Mouse (Mus musculus) activated CD4-positive, CD25-positive, alpha-beta regulatory T cell, adult 4 months (primary cell): ENCODE results near the gene Lrp1. TPM values are rescaled to one million over a fixed set of nuclear protein-coding genes. Genes with fewer than 3 reads are reported as not detected.

Experiments used
- ATAC-seq: one replicate; pipeline ENCODE4 v1.8.0; 2017
- polyA plus RNA-seq, 2 experiments: library from polyadenylated mRNA; unstranded; fragments of 100-300 nt; shearing (Covaris generic); gene quantifications; one replicate each; pipeline ENCODE4 v1.2.1; 2017

Gene Lrp1
- polyA plus RNA-seq, 2 experiments from 2014 or later = 0.57 TPM; not detected in 1

- ATAC-seq = no peak
These were observed 30.0 kb downstream of the Lrp1 start for GRCm38 (mm10) chr10:127590831-127591451.

GRCm38 (mm10) chr10:127590256-127590655 lies 30.7 kb downstream of the Lrp1 start:
- ATAC-seq = no peak

DNA sequence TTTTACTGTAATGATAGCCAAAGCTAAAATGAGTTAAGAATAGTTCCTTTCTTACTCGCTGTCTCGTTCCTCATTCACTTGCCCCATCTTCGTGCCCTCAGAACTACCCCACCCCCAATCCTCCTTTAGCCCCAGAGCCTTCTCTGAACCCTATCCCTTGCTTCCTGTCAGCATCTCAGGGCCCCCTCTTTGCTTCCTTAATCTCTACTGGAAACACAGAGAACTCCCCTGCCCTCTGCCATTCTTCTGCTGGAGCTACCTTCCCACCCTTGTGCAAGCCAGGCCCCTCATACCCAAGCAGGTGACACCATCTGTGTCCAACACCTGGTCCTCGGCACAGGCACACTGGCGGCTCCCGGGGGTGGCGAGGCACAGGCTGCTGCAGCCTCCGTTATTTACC lies 33.2 kb downstream of the Lrp1 start:
- no peak for ATAC-seq

- ATAC-seq = peak; percentile 76
These were observed 34.7 kb downstream of the Lrp1 start for GRCm38 (mm10) chr10:127586209-127586608.

DNA sequence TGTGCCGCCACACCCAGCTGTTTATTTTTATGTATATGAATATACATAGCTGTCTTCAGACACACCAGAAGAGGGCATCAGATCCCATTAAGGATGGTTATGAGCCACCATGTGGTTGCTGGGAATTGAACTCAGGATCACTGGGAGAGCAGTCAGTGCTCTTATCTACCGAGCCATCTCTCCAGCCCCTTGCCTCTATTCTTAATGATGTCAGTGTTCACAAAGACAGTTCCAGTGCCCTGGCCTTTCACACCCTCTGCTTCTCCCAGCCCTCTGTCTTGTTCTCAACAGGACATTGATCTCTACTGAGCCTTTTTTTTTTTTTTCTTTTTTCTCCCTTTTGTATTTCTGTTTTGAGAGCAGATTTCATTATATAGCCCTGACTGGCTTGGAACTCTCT lies 35.4 kb downstream of the Lrp1 start:
- ATAC-seq = no peak

DNA sequence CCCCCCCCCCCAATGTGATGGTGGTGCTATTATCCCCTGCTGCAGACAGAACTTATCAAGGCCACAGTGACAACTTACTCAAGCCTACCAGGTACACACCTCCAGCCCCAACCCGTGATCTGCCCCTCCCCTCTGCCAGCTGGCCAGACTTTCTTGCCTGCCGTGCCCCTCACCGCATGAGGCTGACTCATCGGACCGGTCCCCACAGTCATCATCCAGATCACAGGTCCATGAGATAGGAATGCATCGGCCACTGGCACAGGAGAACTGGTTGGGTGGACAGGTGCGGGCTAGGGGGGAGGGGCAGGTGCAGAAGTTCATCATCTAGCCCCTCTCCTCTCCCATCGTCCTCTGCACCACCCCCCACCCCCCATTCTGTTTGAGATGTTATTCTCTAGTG lies 37.3 kb downstream of the Lrp1 start:
- ATAC-seq = no peak

GRCm38 (mm10) chr10:127581291-127581690 lies 39.7 kb downstream of the Lrp1 start:
- ATAC-seq = no peak

- no peak for ATAC-seq
These were observed 43.0 kb downstream of the Lrp1 start for GRCm38 (mm10) chr10:127577982-127578381.

DNA sequence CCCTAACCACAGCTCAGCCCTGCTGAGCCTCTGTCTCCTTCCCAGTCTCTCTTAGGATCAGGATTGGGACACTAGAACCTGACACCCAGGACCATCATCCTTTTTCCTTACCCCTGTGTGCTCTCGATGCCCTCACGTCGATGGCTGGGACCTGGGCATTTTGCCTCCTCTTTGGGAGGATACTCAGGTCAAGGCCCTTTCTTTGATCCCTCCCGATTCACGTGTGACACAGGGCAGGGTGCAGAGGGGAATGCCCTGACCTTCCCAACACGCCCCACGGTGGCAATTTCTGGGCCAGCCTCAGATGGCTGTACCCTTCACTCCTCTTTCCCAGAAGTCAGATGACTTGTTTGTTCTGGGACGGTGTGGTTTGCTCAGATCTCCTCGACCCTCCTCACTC lies 43.8 kb downstream of the Lrp1 start:
- no peak for ATAC-seq

DNA sequence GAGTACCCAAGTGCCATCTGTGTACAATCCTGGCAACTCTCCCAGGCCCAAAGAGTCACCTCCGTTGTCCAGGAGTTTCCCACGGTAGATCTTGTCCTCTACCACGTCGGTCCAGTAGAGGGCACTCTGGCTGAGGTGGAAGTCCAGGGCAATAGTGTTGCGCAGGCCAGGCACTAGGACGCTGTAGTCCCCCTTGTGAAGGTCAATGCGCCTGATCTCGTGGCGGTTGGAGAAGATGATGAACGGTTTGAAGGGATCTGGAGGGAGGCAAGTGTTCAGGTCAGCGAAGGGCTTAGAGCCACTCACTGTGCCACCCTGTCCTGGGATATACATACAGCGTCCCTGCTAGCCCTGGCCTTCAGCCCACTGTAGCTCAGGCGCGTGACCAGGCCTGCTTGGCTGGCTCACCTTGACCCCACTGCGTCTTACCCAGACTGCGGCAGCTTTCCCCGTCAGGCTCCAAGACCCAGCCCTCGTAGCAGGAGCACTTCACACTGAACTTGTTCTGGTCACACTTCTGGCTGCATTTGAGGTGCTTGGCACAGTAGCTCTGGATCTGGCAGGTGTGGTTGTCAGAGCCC lies 44.5 kb downstream of the Lrp1 start:
- ATAC-seq = no peak

DNA sequence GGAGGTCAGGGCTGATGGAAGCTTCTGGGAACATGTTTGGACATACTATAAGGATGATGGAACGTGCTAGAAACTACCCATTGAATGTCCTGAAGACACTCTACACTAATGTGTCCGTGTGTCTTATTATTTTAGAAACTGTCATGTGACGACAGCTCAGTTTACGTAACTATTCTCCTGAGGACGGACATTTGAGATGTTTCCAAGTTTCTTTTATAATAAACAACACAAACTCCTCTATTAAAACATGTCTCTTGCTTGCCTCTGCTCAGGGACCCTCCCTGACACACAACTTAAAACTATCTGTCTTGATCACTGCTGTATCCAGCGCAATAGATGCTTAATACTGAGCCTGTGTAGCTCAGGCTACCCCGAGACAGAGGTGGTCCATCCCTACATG lies 45.2 kb downstream of the Lrp1 start:
- ATAC-seq = no peak

DNA sequence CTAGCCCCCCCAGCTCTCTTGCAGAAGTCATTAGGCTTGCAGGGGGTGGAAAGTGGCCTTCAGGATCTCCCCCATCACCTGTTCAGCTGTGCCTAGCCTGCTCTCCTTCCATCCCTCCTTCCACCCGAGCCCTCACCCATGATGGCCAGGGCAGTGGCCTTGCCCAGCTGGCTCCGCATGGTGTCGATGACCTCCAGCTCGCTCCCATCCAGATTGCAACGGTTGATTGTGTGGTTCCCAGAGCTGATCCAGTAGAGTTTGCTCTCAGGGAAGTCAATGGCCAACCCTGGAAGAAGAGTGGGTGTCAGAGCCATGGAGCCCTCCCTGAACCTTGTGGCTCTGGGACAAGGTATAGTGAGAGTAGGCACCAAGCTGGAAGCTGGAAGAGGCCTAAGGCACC lies 48.7 kb downstream of the Lrp1 start:
- ATAC-seq = no peak

GRCm38 (mm10) chr10:127570937-127571641 lies 49.9 kb downstream of the Lrp1 start:
- no peak for ATAC-seq

GRCm38 (mm10) chr10:127570384-127570783 lies 50.6 kb downstream of the Lrp1 start:
- no peak for ATAC-seq

DNA sequence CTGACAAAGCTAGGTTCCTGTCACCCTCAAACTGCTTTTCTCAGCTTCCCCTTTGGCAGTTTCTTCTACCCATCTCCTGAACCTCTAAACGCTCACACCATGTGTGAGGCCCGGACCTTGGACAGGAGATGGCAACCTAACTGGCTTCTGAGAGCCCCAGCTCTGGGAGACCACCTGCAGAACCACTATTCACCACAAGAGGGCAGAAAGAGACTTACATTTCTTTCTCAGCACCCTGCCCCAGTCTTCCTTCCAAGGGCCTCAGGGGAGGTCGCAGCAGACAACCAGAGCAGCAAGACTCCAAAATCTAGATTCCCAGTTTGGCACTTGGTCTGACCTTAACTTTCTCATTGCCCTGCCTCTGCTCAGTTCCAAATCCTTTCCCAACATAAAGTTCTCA lies 51.5 kb downstream of the Lrp1 start:
- ATAC-seq = no peak

GRCm38 (mm10) chr10:127566553-127567326 lies 54.2 kb downstream of the Lrp1 start:
- ATAC-seq = no peak

GRCm38 (mm10) chr10:127564301-127564700 lies 56.6 kb downstream of the Lrp1 start:
- ATAC-seq = no peak

DNA sequence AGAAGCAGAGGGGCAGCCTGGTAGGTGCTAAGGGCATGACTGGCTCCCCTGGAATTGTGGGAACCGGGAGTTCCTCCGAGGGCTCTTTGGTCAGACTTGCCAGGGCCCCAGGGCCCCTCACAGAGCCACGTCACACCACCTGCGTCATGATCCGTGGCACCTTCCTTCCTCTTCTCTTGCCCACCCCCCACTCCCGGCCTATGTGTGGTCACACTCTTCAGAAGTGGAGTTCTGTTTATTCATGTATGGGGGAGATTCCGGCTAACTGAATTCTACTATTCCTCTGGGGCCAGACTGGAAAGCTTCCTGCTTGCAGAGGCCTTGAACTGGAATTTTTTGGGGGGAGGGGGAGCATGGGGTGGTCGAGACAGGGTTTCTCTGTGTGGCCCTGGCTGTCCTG lies 57.1 kb downstream of the Lrp1 start:
- no peak for ATAC-seq

GRCm38 (mm10) chr10:127561145-127561544 lies 59.8 kb downstream of the Lrp1 start:
- ATAC-seq = no peak

DNA sequence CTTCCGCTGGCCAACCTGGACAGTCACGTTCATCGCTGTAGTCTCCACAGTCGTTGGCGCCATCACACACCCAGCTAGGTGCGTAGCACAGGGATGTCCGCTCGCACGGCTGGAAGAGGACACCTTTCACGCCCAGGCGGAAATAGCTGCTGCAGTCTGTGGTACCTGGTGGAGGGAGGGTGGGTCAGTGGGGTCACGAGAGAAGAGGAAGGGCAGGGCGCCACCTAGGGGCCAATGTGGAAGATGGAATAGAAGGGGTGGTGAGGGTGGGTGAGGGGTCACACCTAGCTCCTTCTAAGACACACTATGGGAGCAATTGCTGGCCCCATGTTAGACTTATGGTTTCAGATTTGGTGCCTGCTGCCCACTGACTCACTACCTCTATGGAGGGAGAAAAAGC lies 63.6 kb downstream of the Lrp1 start:
- ATAC-seq = no peak

DNA sequence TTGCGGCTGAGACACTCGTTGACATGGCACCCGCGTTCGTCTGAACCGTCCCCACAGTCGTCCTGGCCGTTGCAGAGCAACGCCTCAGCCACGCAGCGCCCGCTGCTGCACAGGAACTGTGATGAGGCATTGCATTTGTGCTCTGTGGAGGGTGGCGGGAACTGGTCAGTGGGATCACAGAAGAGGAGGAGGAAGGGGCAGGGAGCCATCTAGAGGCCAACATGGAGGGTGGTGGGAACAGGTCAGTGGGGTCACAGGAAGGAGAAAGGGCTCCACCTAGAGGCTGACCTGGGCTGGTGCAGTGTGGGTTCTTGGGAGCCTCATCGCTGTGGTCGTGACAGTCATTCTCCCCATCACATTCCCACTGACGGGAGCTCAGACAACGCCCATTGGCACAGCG lies 65.2 kb downstream of the Lrp1 start:
- no peak for ATAC-seq

GRCm38 (mm10) chr10:127549892-127550291 lies 71.1 kb downstream of the Lrp1 start:
- ATAC-seq = no peak

GRCm38 (mm10) chr10:127548236-127548635 lies 72.7 kb downstream of the Lrp1 start:
- no peak for ATAC-seq

DNA sequence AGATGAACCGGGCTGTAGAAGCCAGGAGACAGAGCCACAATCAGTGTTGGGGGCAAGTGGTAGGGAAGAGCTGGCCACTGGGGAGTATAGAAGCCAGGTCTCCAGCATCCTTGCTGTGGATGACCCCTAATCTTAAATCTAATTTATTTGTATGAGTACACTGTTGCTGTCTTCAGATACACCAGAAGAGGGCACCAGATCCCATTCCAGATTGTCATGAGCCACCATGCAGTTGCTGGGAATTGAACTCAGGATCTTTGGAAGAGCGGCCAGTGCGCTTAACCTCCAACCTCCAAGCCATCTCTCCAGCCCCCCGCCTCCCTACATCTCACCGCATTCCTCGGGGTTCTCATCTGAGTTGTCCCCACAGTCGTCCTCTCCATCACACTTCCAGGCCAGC lies 74.4 kb downstream of the Lrp1 start:
- no peak for ATAC-seq
